Mouse (Mus musculus) embryonic fibroblast, embryonic 13.5 days (primary cell): ENCODE measurements around the gene Stxbp1.

ENCODE experiments used
- CTCF ChIP-seq: IDR thresholded peaks from 2 replicates; pipeline ENCODE4 v1.5.1; 2011; ENCODE audit warnings: mild to moderate bottlenecking, control low read depth, low read length, moderate library complexity, borderline replicate concordance; ENCODE audit not compliant: insufficient read depth
- POLR2A ChIP-seq: IDR thresholded peaks from 2 replicates; pipeline ENCODE4 v1.6.1; 2011; ENCODE audit warnings: low read depth, mild to moderate bottlenecking, control low read depth, low read length, moderate library complexity

DNA sequence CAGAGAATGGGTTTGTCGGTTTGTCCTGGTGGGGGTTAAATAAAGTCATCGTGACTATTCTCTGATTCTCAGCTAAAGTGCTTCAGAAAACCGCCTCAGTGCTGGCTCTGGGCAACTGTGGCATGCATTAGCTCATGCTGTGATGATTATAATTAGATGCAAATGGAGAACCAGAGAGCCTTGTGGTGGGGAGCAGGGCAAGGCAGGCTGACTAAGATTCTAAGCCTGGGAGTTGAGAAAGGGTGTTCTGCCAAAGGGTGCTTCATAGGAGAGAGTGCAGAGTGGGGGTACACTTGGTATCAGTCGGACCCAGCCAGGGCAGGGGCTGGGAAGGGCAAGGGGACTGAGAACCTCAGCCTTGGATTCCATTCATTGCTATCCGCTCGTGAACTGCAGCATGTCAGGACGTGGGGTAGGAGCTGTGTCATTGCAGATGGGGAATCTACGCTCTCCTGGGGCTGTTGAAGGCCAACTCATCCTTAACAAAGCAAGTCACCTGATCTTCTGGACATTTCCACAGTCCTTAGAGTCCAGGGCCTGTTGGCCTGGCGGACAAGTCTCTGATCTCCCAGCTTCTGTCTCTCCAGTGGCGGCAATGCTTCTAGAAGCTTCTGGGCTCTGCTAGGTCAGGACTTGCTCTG lies 49.6 kb upstream of the Stxbp1 start:
- TF ChIP-seq CTCF (no peak), POLR2A (no peak)
